Comparison of ENCODE assay signal across 25 mouse cellular contexts in the genomic region with DNA sequence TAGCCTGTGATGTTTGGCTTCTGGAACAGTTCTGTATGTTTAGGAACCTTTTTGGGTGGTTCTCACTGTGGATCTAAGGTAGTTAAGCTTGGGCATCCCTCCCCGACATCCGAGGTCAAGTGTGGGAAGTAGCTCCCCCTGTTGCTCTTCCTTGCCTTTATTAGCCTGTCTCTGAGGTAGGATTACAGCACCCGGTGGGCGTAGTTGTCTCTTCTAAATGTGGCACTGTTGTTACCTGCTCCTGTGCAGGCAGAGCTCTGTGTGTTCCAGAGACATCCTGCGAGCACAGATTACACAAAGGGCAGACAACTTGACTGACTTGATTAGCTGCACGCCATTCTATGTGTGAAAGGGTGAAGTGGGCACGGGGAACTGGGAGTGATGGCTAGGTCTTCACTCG.
DNase-seq lines count a peak whose midpoint lies in the region; TF ChIP-seq lines count a peak whose summit lies in the region.
"Had no signal": no experiment of that assay in that cellular context is flagged by ENCODE, and none has a peak within 500 bp of the region (broad histone marks: within the 10 kb centered on the region; RNA-seq: fewer than 3 reads in every experiment).

No protein-coding gene starts in this region.

- H3K4me1 ChIP-seq in heart, embryonic 10.5 days = 0 out of 2 replicates have a peak, but pooled peaks cover 3% of the 10 kb centered on the region
- no peaks in the 10 kb centered on the region for H3K4me1 ChIP-seq in testis, adult 2 months (ENCODE audit: control insufficient read depth, insufficient read depth, low read length)
- peaks cover 31% of the 10 kb centered on the region for H3K4me1 ChIP-seq in olfactory bulb, adult 2 months (ENCODE audit: control insufficient read depth, insufficient read depth, low read length)
- H3K4me1 ChIP-seq: embryonic facial prominence, embryonic 15.5 days had no signal

- intact Hi-C loops in left cerebral cortex, adult 2 months (cut with DNase I) = loop anchor here (5.0 kb wide), 3 partner anchors 38 to 88 kb away; no protein-coding TSS in a partner anchor
- intact Hi-C loops in left cerebral cortex, postnatal 4 days (cut with DNase I) = no loop called here

- no peak overlapping the region for H3K4me3 ChIP-seq in heart, embryonic 10.5 days
- no peak overlapping the region for H3K4me3 ChIP-seq in left cerebral cortex, adult 2 months
- H3K4me3 ChIP-seq in testis, adult 2 months (ENCODE audit: control insufficient read depth, low read depth, low read length) = no peak overlapping the region
- H3K4me3 ChIP-seq in olfactory bulb, adult 2 months (ENCODE audit: insufficient read depth, low read depth, low read length) = no peak overlapping the region
- H3K4me3 ChIP-seq: embryonic facial prominence, embryonic 13.5 days; embryonic facial prominence, embryonic 15.5 days; erythroblast, embryonic 14.5 days; forebrain, embryonic 10.5 days; forebrain, embryonic 12.5 days had no signal

- H3K36me3 ChIP-seq in heart, embryonic 10.5 days = peaks cover 2% of the 10 kb centered on the region; the same call in 1 of the 2 replicates
- no peaks in the 10 kb centered on the region for H3K36me3 ChIP-seq in testis, adult 2 months (ENCODE audit: control insufficient read depth, insufficient read depth, low read length)
- H3K36me3 ChIP-seq: embryonic facial prominence, embryonic 13.5 days; embryonic facial prominence, embryonic 15.5 days; forebrain, embryonic 10.5 days; forebrain, embryonic 12.5 days; G1E had no signal

- no peak for TF ChIP-seq POLR2A in testis, adult 2 months (IDR thresholded peaks at IDR 0.05; ENCODE audit: control insufficient read depth, low read depth, low read length)
- TF ChIP-seq POLR2A in olfactory bulb, adult 2 months (IDR thresholded peaks at IDR 0.05; ENCODE audit: insufficient read depth, low read depth, low read length) = no peak

- H3K27me3 ChIP-seq in heart, embryonic 10.5 days (ENCODE audit: insufficient read depth, poor library complexity, severe bottlenecking) = no peaks in the 10 kb centered on the region
- no peaks in the 10 kb centered on the region for H3K27me3 ChIP-seq in testis, adult 2 months (ENCODE audit: control insufficient read depth, insufficient read depth, low read length)
- H3K27me3 ChIP-seq: CH12.LX; embryonic facial prominence, embryonic 13.5 days; embryonic facial prominence, embryonic 15.5 days; forebrain, embryonic 12.5 days; Patski had no signal

- H3K9me3 ChIP-seq in heart, embryonic 10.5 days = peaks cover 10% of the 10 kb centered on the region
- H3K9me3 ChIP-seq: embryonic facial prominence, embryonic 13.5 days; embryonic facial prominence, embryonic 15.5 days; forebrain, embryonic 12.5 days had no signal

- no peak overlapping the region for H3K27ac ChIP-seq in heart, embryonic 10.5 days
- peak overlapping the region; percentile 82; the same call in 1 of the 2 replicates for H3K27ac ChIP-seq in left cerebral cortex, adult 2 months
- peak overlapping the region; percentile 37; the same call in 1 of the 2 replicates for H3K27ac ChIP-seq in testis, adult 2 months (ENCODE audit: control insufficient read depth, insufficient read depth, low read depth, low read length)
- H3K27ac ChIP-seq in olfactory bulb, adult 2 months (ENCODE audit: insufficient read depth, low read depth, low read length) = peak overlapping the region; percentile 68
- H3K27ac ChIP-seq: embryonic facial prominence, embryonic 13.5 days; embryonic facial prominence, embryonic 15.5 days; forebrain, embryonic 10.5 days; forebrain, embryonic 12.5 days had no signal

- no peak for TF ChIP-seq CTCF in left cerebral cortex, adult 2 months (IDR thresholded peaks at IDR 0.05)
- TF ChIP-seq CTCF in testis, adult 2 months (IDR thresholded peaks at IDR 0.05; ENCODE audit: control insufficient read depth, insufficient read depth, insufficient replicate concordance, low read depth, low read length) = no peak
- no peak for TF ChIP-seq CTCF in olfactory bulb, adult 2 months (IDR thresholded peaks at IDR 0.05; ENCODE audit: insufficient read depth, low read depth, low read length)

- 73% methylated on average over 8 of the region's 8 CpGs for WGBS in heart, embryonic 10.5 days
- WGBS in olfactory bulb, adult 2 months = 49% methylated on average over 8 of the region's 8 CpGs

- DNase-seq in heart, adult 11 months = peak; percentile 41
- DNase-seq in heart, embryonic 10.5 days (ENCODE audit: low spot score) = no peak
- peak in 1 of 2 experiments; percentile 45 for DNase-seq in left cerebral cortex, adult 2 months (ENCODE audit: extremely low spot score in 1 of 2, low spot score in 2 of 2)
- DNase-seq in left cerebral cortex, postnatal 4 days = no peak
- DNase-seq in testis, postnatal 10 days (ENCODE audit: low spot score) = no peak
- DNase-seq in liver = no peak
- DNase-seq: adrenal gland, adult 8-10 months; adrenal gland, postnatal 25 days; B cell, adult 2 months; cerebellum, adult 11-12 months; cerebellum, adult 2 months; cerebellum, adult 9-10 months; cerebellum, postnatal 10 days; cerebellum, postnatal 25 days; embryo, embryonic 11 days had no signal
